Mouse (Mus musculus): ENCODE measurements at regions not wholly inside any gene's neighbourhood (a gene's known extent, or its start where the extent isn't known, plus 50 kb on each side); places are given as distances from the start of the nearest gene placed in this dataset.
"Not testable (repeated sequence)": the region's sequence is repeated elsewhere in the genome, so short reads cannot be mapped to it uniquely, and the experiment has no call there.

DNA sequence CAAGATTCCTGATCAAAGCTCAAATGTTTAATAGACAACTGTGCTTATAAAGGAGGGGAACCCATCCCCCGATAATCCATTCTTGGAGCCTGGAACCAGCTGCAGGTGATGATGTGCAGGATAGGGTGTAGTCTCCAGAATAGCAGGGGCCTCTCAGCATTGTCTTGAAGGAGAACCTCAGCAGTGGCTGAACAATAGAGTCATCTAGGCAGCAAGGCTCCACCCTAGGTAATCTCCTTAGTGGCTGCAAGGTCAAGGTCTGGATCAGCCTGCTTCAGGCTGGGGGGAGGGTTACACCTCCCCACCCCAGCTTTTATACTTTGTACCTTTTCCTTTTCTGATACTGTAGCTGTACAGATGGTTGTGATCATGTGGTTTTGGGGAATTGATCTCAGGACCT is 116.8 kb upstream of the Mettl4 start:
- no peak for DNase-seq (ENCODE audit: extremely low read depth, low read depth, low spot score)

DNA sequence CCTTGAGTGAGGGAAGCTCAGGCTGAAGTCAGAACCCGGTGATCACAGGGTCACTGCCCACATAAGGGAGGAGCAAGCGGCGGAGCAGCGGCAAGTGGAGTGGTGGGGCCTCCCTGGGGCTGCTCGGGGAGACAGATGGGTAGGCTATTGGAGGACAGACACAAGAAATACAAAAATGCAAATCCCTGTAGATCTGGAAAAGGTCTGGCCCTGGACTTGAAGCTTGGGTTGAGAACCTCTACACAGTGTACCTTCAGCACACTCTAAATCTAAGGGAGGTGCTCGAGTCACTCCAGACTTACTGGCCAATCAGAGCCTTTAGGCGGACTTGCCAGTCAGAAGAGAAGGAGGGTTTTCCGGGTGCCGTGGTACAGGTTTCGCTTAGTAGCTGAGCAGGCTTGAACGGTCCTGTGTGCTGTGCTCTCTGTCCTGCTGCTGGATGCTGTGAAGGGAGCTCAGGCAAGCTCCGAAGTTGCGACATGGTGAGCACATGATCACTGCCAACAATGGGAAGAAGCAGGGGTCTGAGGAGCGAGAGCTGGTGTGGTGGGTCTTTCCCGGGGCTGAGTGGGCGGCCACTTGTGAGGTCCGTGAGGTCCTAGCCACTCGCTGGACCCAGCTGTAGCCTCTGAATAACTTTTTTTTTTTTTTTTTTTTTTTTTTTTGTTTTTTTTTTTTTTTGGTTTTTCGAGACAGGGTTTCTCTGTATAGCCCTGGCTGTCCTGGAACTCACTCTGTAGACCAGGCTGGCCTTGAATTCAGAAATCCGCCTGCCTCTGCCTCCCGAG is 114.9 kb upstream of the Mettl4 start:
- peak; percentile 71 for DNase-seq (ENCODE audit: extremely low read depth, low read depth, low spot score)

DNA sequence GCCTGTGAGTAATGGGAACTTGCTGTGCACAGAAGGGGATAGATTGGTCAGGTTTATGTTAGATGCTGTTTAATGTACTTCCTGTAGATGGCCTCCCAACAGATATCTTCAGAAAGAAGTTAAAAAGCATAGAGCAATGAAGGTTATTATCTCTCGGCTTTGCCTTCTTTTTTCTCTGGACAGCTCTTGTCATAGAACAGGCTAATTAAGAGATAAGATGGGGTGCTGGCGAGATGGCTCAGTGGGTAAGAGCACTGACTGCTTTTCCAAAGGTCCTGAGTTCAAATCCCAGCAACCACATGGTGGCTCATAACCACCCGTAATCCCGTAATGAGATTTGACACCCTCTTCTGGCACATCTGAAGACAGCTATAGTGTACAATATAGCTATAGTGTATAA is 104.9 kb upstream of the Mettl4 start:
- DNase-seq (ENCODE audit: extremely low read depth, low read depth, low spot score): not testable (repeated sequence)

DNA sequence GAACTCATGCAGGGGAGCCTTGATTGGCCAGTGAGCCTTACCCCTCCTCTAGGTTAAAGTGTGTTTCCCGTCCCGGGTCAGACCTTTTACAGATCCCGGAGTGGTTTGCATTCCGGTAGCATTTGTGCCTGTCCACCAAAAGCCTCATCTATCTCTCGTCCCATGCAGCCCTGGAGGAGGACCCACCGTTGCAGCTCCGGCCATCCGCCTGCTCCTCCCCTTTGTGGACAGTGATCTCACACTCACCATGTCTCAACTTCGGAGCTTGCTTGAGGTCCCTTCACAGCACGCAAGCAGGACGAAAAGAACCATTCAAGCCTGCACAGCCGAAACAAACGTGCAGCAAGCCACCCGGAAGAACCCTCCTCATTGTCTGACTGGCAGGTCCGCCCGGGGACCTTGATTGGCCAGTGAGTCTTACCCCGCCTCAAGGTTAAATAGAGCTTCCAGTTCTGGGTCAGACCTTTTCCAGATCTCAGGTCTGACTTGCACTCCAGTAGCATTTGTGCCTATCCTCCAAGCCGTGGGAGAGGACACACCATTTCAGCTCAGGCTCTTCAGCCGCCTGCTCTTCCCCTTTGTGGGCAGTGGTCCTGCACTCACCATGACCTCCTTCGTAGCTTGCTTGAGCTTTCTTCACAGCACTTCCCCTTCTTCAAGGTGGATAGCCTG is 84.8 kb upstream of the Mettl4 start:
- DNase-seq (ENCODE audit: extremely low read depth, low read depth, low spot score): peak; percentile 16

DNA sequence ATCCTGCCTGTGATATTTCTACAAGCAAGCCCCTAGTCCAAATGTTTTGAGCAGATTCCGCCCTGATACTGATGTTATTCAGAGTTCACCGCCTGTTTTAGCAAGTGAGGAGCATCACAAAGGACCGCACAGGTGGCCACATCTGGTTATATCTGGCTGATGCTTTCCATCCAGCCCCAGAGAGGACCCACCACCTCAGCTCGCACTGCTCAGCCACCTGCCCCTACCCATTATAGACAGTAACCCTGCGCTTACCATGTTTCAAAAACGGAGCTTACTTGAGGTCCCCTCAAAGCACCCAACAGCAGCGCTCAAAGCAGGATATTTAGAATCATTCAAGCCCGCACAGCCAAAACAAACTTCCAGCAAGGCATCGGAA is 84.2 kb upstream of the Mettl4 start:
- DNase-seq (ENCODE audit: extremely low read depth, low read depth, low spot score): not testable (repeated sequence)

DNA sequence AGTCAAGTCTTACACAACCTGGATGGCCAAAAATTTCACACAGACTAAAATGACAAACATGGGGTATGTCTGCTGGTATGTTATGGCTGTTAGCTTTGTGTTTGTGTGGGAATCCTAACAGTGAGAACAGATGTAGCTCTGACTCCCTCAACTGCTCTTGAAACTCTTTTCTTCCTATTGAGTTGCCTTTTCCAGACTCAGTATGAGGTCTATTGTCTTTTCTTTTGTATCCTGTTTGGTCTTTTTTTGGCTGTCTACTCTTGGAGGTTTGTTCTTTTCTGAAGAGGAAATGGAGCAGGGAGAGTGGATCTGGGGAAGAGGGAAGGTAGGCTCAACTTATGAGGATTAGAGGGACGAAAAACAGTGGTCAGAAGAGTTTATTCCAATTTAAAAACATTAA is 76.6 kb upstream of the Mettl4 start:
- DNase-seq (ENCODE audit: extremely low read depth, low read depth, low spot score): not testable (repeated sequence)

DNA sequence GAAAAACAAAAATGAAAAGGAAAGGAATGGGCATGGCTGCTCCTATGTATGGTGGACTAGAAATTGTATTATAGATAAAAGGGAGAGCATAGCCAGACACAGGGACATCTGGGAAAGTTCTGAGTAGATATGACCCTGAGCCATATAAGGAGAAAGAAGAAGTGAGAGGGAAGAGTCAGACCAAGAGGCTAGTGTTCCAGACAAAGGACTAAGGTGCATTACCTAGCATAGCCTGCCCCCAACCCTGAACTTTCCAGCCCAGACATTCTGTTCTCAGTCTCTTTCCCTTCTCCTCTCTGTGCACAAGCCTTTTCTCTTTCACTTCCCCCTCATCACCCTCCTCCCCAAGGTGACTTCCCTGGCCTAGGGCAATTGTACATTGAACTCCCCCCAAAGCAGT is 58.9 kb upstream of the Mettl4 start:
- no peak for DNase-seq (ENCODE audit: extremely low read depth, low read depth, low spot score)

Data from fat pad, adult 2 months (tissue).